Mouse (Mus musculus): ENCODE measurements around the gene Bard1.

DNA sequence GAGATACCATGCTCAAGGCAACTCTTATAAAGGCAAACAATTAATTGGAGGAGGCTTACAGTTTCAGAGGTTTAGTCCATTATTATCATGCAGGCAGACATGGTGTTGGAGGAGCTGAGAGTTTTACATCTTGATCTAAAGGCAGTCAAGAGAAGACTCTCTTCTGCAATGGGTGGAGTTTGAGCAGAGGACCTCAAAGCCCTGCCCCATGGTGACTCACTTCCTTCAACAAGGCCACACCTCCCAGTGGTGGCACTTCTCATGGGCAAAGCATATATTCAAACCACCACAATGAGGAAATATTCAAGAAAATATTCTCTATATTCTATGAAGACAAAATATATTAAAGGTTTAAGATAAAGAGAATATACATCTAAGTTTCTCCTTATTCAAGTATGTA lies 88.6 kb downstream of the Bard1 start:
- TF ChIP-seq CTCF (IDR thresholded peaks at IDR 0.05 in 2 of 3, conservative IDR thresholded peaks at IDR 0.05 in 1 of 3; ENCODE audit: control insufficient read depth in 1 of 3, insufficient read depth in 1 of 3, low read depth in 2 of 3, low read length in 3 of 3, poor library complexity in 1 of 3, severe bottlenecking in 1 of 3), result no peak
- TF ChIP-seq CHD2 (IDR thresholded peaks at IDR 0.05; ENCODE audit: low read length), result no peak
- TF ChIP-seq MAX (IDR thresholded peaks at IDR 0.05; ENCODE audit: low read length), result no peak
- no peak for TF ChIP-seq SIN3A (IDR thresholded peaks at IDR 0.05; ENCODE audit: low read length)
- TF ChIP-seq MAFK (IDR thresholded peaks at IDR 0.05; ENCODE audit: borderline replicate concordance, low read depth, low read length), result no peak
- TF ChIP-seq TBP (IDR thresholded peaks at IDR 0.05; ENCODE audit: low read depth, low read length), result no peak
- no peak for TF ChIP-seq ELF1 (IDR thresholded peaks at IDR 0.05; ENCODE audit: low read depth, low read length)
- TF ChIP-seq EP300 (IDR thresholded peaks at IDR 0.05; ENCODE audit: low read depth in 1 of 2, low read length in 2 of 2), result no peak

Measured in MEL (cell line).